34 mouse cellular contexts compared by ENCODE assay signal in the genomic region with DNA sequence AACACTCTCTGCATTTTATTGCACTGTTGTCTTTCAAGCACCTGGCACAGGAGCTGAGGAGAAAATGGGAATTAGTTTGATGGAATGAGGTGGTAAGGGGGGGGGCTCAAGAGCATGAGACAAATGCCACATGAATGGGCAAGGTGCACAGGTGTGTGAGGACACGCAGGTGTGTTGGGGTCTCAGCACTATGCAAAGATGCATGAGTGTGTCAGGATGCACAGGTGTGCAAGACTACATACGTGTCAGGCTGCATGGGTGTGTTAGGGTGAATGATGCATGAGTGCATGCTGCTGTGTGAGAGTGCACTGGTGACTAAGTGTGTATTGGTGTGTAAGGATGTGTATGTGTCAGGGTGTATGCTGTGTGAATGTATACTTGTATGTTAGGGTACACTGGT. TPM values are rescaled to one million over a fixed set of nuclear protein-coding genes. Genes with fewer than 3 reads are reported as not detected.
"Had no signal": no experiment of that assay in that cellular context is flagged by ENCODE, and none has a peak within 500 bp of the region (broad histone marks: within the 10 kb centered on the region; RNA-seq: fewer than 3 reads in every experiment).

No protein-coding gene starts in this region.

- H3K27me3 ChIP-seq: hindbrain, embryonic 13.5 days; hindbrain, embryonic 15.5 days; kidney, embryonic 15.5 days; limb, embryonic 13.5 days; limb, embryonic 15.5 days had no signal

- DNase-seq: gastrocnemius, postnatal 14 days; gastrocnemius, postnatal 36 days; heart, adult 18-20 months; heart, postnatal 10 days; heart, postnatal 36 days; kidney, adult 11 months; kidney, adult 2 months; kidney, adult 9 months; kidney, postnatal 14 days; layer of hippocampus, adult 9-11 months; layer of hippocampus, postnatal 36 days; left cerebral cortex, postnatal 4 days had no signal

- H3K4me3 ChIP-seq: heart, embryonic 10.5 days; heart, embryonic 12.5 days; hindbrain, embryonic 13.5 days; hindbrain, embryonic 15.5 days; kidney, embryonic 15.5 days; limb, embryonic 13.5 days; limb, embryonic 15.5 days had no signal

- ATAC-seq: hindbrain, postnatal 0 days; intestine, embryonic 16.5 days had no signal

- H3K4me1 ChIP-seq: heart, embryonic 10.5 days; heart, embryonic 12.5 days; hindbrain, embryonic 13.5 days; hindbrain, embryonic 15.5 days; kidney, embryonic 15.5 days; limb, embryonic 13.5 days; limb, embryonic 15.5 days had no signal

- H3K9me3 ChIP-seq: heart, embryonic 10.5 days; heart, embryonic 12.5 days; hindbrain, embryonic 13.5 days; hindbrain, embryonic 15.5 days; kidney, embryonic 15.5 days; limb, embryonic 13.5 days; limb, embryonic 15.5 days had no signal

- H3K36me3 ChIP-seq: heart, embryonic 10.5 days; heart, embryonic 12.5 days; hindbrain, embryonic 13.5 days; hindbrain, embryonic 15.5 days; limb, embryonic 13.5 days; limb, embryonic 15.5 days had no signal

RNA-seq across cellular contexts. Expression of gene Itgb2l, which starts 18.4 kb away (rescaled TPM):
- total RNA-seq: gastrocnemius, adult 18-20 months; gastrocnemius, adult 8-10 months; gastrocnemius, postnatal 14 days; gastrocnemius, postnatal 36 days; heart, adult 18-20 months; heart, postnatal 10 days; heart, postnatal 36 days; layer of hippocampus, adult 18-20 months; layer of hippocampus, adult 8-10 months; layer of hippocampus, postnatal 14 days; layer of hippocampus, postnatal 36 days; left cerebral cortex, adult 18-20 months; left cerebral cortex, adult 8-10 months; left cerebral cortex, postnatal 10 days; left cerebral cortex, postnatal 25 days; left cerebral cortex, postnatal 4 days; liver, adult 2 months had no signal
- polyA plus RNA-seq: heart, embryonic 10.5 days; heart, embryonic 12.5 days; heart, embryonic 14.5 days; hindbrain, embryonic 11.5 days; hindbrain, embryonic 13.5 days; hindbrain, postnatal 0 days; kidney, adult 2 months; limb, embryonic 13.5 days; liver, adult 2 months had no signal

RNA-seq across cellular contexts. Expression of gene Pcp4, which starts 42.4 kb away (rescaled TPM):
- total RNA-seq: gastrocnemius, adult 18-20 months; gastrocnemius, adult 8-10 months; hematopoietic stem cell, adult 5-6 weeks; liver, adult 2 months had no signal
- polyA plus RNA-seq: liver, adult 2 months had no signal
